Mouse (Mus musculus): Measurements from ENCODE around the gene Prkcg.

- peak; percentile 20; the same call in 1 of the 2 replicates for TF ChIP-seq EP300 (IDR thresholded peaks at IDR 0.05; ENCODE audit: low read length)
- TF ChIP-seq ZC3H11A (IDR thresholded peaks at IDR 0.05; ENCODE audit: low read depth, low read length): no peak
- no peak for TF ChIP-seq USF2 (conservative IDR thresholded peaks at IDR 0.05; ENCODE audit: low read depth, low read length)
- TF ChIP-seq CTCF (conservative IDR thresholded peaks at IDR 0.05 in 1 of 2, IDR thresholded peaks at IDR 0.05 in 1 of 2; ENCODE audit: low read depth in 2 of 2, low read length in 2 of 2): no peak
- TF ChIP-seq NELFE (IDR thresholded peaks at IDR 0.05; ENCODE audit: low read depth, low read length): no peak
- peak; percentile 51; the same call in 1 of the 2 replicates for TF ChIP-seq MEF2A (IDR thresholded peaks at IDR 0.05; ENCODE audit: borderline replicate concordance, low read depth, low read length)
- no peak; the same call in 1 of the 2 replicates for TF ChIP-seq JUN (IDR thresholded peaks at IDR 0.05; ENCODE audit: insufficient read depth, low read depth, low read length)
- TF ChIP-seq HCFC1 (IDR thresholded peaks at IDR 0.05; ENCODE audit: low read depth, low read length): peak; percentile 39; the same call in 1 of the 2 replicates
- peak; percentile 77 for TF ChIP-seq ELF1 (IDR thresholded peaks at IDR 0.05; ENCODE audit: low read depth, low read length)
- TF ChIP-seq MAFK (IDR thresholded peaks at IDR 0.05; ENCODE audit: insufficient replicate concordance, low read length): no peak
- no peak for TF ChIP-seq UBTF (IDR thresholded peaks at IDR 0.05; ENCODE audit: low read depth, low read length)
Observed at GRCm38 (mm10) chr7:3290257-3291033, 1.5 kb downstream of the Prkcg start.
